Mouse (Mus musculus) heart, embryonic 14.5 days (tissue): Measurements from ENCODE around the gene Akt3. TPM values are rescaled to one million over a fixed set of nuclear protein-coding genes. Genes with fewer than 3 reads are reported as not detected.

Source experiments
- ATAC-seq: fragments of 200-750 bp; cut with Nextera tagmentation; 2 replicates; pipeline ENCODE4 v1.8.0; 2017; ENCODE audit warnings: low read depth, moderate TSS enrichment; ENCODE audit not compliant: insufficient number of reproducible peaks, insufficient read depth, low FRiP score
- H3K27ac ChIP-seq, 2 experiments: fragments of 200-500 bp in 1 of 2; fragments of 300-500 bp in 1 of 2; sonication (generic) in 1 of 2; replicated peaks in 1 of 2; 2 replicates each; pipeline ENCODE4 v1.5.1; 2012 to 2014; ENCODE audit warnings: low read depth in 2 of 2, low read length in 2 of 2, control low read depth in 1 of 2, mild to moderate bottlenecking in 1 of 2, mixed read lengths in 1 of 2; ENCODE audit not compliant: control insufficient read depth in 1 of 2, insufficient read depth in 1 of 2
- H3K27me3 ChIP-seq: fragments of 300-500 bp; sonication (generic); 2 replicates; pipeline ENCODE4 v1.6.1; 2014; ENCODE audit warnings: mild to moderate bottlenecking, low read length, control low read depth; ENCODE audit not compliant: control insufficient read depth, insufficient read depth
- H3K36me3 ChIP-seq: fragments of 300-500 bp; sonication (generic); 2 replicates; pipeline ENCODE4 v1.6.1; 2014; ENCODE audit warnings: mild to moderate bottlenecking, control low read depth, low read length, mixed read lengths; ENCODE audit not compliant: control insufficient read depth, insufficient read depth
- H3K4me1 ChIP-seq, 2 experiments: fragments of 200-500 bp in 1 of 2; fragments of 300-500 bp in 1 of 2; sonication (generic) in 1 of 2; 2 replicates each; pipeline ENCODE4 v1.6.1; 2012 to 2014; ENCODE audit warnings: low read length in 2 of 2, control low read depth in 1 of 2, mixed read lengths in 1 of 2; ENCODE audit not compliant: control insufficient read depth in 2 of 2, insufficient read depth in 2 of 2
- H3K4me2 ChIP-seq: fragments of 300-500 bp; sonication (generic); 2 replicates; pipeline ENCODE4 v1.6.1; 2014; ENCODE audit warnings: mild to moderate bottlenecking, low read length
- H3K4me3 ChIP-seq, 2 experiments: fragments of 200-500 bp in 1 of 2; fragments of 300-500 bp in 1 of 2; sonication (generic) in 1 of 2; 2 replicates each; pipeline ENCODE4 v1.5.1; 2012 to 2014; ENCODE audit warnings: low read length in 2 of 2, mild to moderate bottlenecking in 2 of 2, control low read depth in 1 of 2, low read depth in 1 of 2, moderate library complexity in 1 of 2; ENCODE audit not compliant: control insufficient read depth in 1 of 2, insufficient read depth in 1 of 2
- H3K9ac ChIP-seq: fragments of 300-500 bp; sonication (generic); 2 replicates; pipeline ENCODE4 v1.6.1; 2014; ENCODE audit warnings: mild to moderate bottlenecking, low read length
- H3K9me3 ChIP-seq: fragments of 300-500 bp; sonication (generic); 2 replicates; pipeline ENCODE4 v1.6.1; 2016; ENCODE audit warnings: low read length, control low read depth; ENCODE audit not compliant: control insufficient read depth
- WGBS: fragments of 180-500 bp; shearing (Covaris S2); extraction: QIAGEN DNeasy Blood & Tissue Kit; methylation state at CpG from one replicate; pipeline ENCODE4 v1.1.7; 2014; 5-methylcytosine and 5-hydroxymethylcytosine counted together
- polyA plus RNA-seq: library from polyadenylated mRNA; unstranded; fragments of >200 nt; fragmentation: Nextera tagmentation; extraction: Ambion mirVana; gene quantifications from 2 replicates; pipeline ENCODE4 v1.2.1, GENCODE M21; 2014

Akt3 gene
- polyA plus RNA-seq, 1 experiment from 2014 or later, result 5.9 TPM

GRCm38 (mm10) chr1:177016729-177017128, 241.3 kb downstream of the Akt3 start:
- Histone ChIP-seq H3K4me3 (no peak overlapping the region), H3K4me1 (peaks cover 11 to 20% of the 10 kb centered on the region in 2 experiments), H3K4me2 (no peak overlapping the region), H3K36me3 (peaks cover 7% of the 10 kb centered on the region; the same call in 1 of the 2 replicates), H3K9ac (no peak overlapping the region), H3K9me3 (no peaks in the 10 kb centered on the region), H3K27me3 (no peaks in the 10 kb centered on the region), H3K27ac (no peak overlapping the region)
- 88% methylated on average over 2 of the region's 2 CpGs for WGBS
- no peak for ATAC-seq

- no peak overlapping the region for H3K9ac ChIP-seq
- peaks cover 7% of the 10 kb centered on the region; the same call in 1 of the 2 replicates for H3K36me3 ChIP-seq
- ATAC-seq, result no peak
- 36% methylated on average over 3 of the region's 3 CpGs for WGBS
- H3K9me3 ChIP-seq, result no peaks in the 10 kb centered on the region
- no peaks in the 10 kb centered on the region for H3K27me3 ChIP-seq
- H3K4me3 ChIP-seq, result no peak overlapping the region
- peaks cover 11 to 17% of the 10 kb centered on the region in 2 experiments for H3K4me1 ChIP-seq
- H3K27ac ChIP-seq, result no peak overlapping the region
- no peak overlapping the region for H3K4me2 ChIP-seq
These were observed 242.1 kb downstream of the Akt3 start for GRCm38 (mm10) chr1:177015917-177016316.

- Histone ChIP-seq H3K9ac (no peak overlapping the region), H3K9me3 (no peaks in the 10 kb centered on the region), H3K4me3 (no peak overlapping the region), H3K27ac (peak overlapping the region; percentile 26 to 29; a peak in 3 of 4 replicates), H3K27me3 (no peaks in the 10 kb centered on the region), H3K4me2 (no peak overlapping the region), H3K36me3 (peaks cover 2% of the 10 kb centered on the region; the same call in 1 of the 2 replicates), H3K4me1 (peaks cover 15 to 25% of the 10 kb centered on the region in 2 experiments)
- WGBS, result 60% methylated on average over 6 of the region's 6 CpGs
- no peak for ATAC-seq
These were observed 243.0 kb downstream of the Akt3 start for GRCm38 (mm10) chr1:177014921-177015439.

- H3K9ac ChIP-seq, result no peak overlapping the region
- peaks cover 15 to 25% of the 10 kb centered on the region in 2 experiments for H3K4me1 ChIP-seq
- H3K27ac ChIP-seq, result peak overlapping the region; percentile 26 to 29; a peak in 3 of 4 replicates
- H3K36me3 ChIP-seq, result no peaks in the 10 kb centered on the region
- WGBS, result 53% methylated on average over 2 of the region's 2 CpGs
- H3K4me2 ChIP-seq, result no peak overlapping the region
- no peaks in the 10 kb centered on the region for H3K27me3 ChIP-seq
- no peak overlapping the region for H3K4me3 ChIP-seq
- no peaks in the 10 kb centered on the region for H3K9me3 ChIP-seq
- peak; percentile 15; the same call in 1 of the 2 replicates for ATAC-seq
These were observed 243.7 kb downstream of the Akt3 start for GRCm38 (mm10) chr1:177014346-177014745.

GRCm38 (mm10) chr1:177013776-177014175, 244.2 kb downstream of the Akt3 start:
- H3K4me1 ChIP-seq, result peaks cover 17 to 25% of the 10 kb centered on the region in 2 experiments
- H3K27ac ChIP-seq, result peak overlapping the region; percentile 26 to 29; a peak in 1 of 4 replicates
- H3K4me3 ChIP-seq, result no peak overlapping the region
- no peak for ATAC-seq
- no peaks in the 10 kb centered on the region for H3K36me3 ChIP-seq
- H3K9ac ChIP-seq, result no peak overlapping the region
- WGBS, result 84% methylated on average over 3 of the region's 3 CpGs
- no peaks in the 10 kb centered on the region for H3K9me3 ChIP-seq
- H3K4me2 ChIP-seq, result no peak overlapping the region
- H3K27me3 ChIP-seq, result no peaks in the 10 kb centered on the region

GRCm38 (mm10) chr1:177013313-177013712, 244.7 kb downstream of the Akt3 start:
- no peaks in the 10 kb centered on the region for H3K27me3 ChIP-seq
- H3K36me3 ChIP-seq, result no peaks in the 10 kb centered on the region
- 76% methylated on average over 1 of the region's 1 CpGs for WGBS
- no peak overlapping the region for H3K4me3 ChIP-seq
- no peak overlapping the region for H3K27ac ChIP-seq
- H3K9ac ChIP-seq, result no peak overlapping the region
- H3K9me3 ChIP-seq, result no peaks in the 10 kb centered on the region
- H3K4me2 ChIP-seq, result no peak overlapping the region
- peaks cover 18 to 25% of the 10 kb centered on the region in 2 experiments for H3K4me1 ChIP-seq
- no peak for ATAC-seq

- H3K27me3 ChIP-seq, result no peaks in the 10 kb centered on the region
- no peaks in the 10 kb centered on the region for H3K36me3 ChIP-seq
- no peak overlapping the region for H3K9ac ChIP-seq
- ATAC-seq, result no peak
- 66% methylated on average over 3 of the region's 3 CpGs for WGBS
- no peak overlapping the region for H3K4me3 ChIP-seq
- no peak overlapping the region for H3K27ac ChIP-seq
- H3K9me3 ChIP-seq, result no peaks in the 10 kb centered on the region
- H3K4me2 ChIP-seq, result no peak overlapping the region
- peaks cover 18 to 25% of the 10 kb centered on the region in 2 experiments for H3K4me1 ChIP-seq
These were observed 245.2 kb downstream of the Akt3 start for GRCm38 (mm10) chr1:177012774-177013173.

GRCm38 (mm10) chr1:177011688-177012087, 246.3 kb downstream of the Akt3 start:
- no peaks in the 10 kb centered on the region for H3K9me3 ChIP-seq
- H3K27me3 ChIP-seq, result no peaks in the 10 kb centered on the region
- no peak overlapping the region for H3K4me3 ChIP-seq
- WGBS, result 81% methylated on average over 13 of the region's 13 CpGs
- H3K9ac ChIP-seq, result no peak overlapping the region
- H3K4me2 ChIP-seq, result no peak overlapping the region
- peaks cover 18 to 25% of the 10 kb centered on the region in 2 experiments for H3K4me1 ChIP-seq
- H3K36me3 ChIP-seq, result no peaks in the 10 kb centered on the region
- no peak for ATAC-seq
- no peak overlapping the region for H3K27ac ChIP-seq
